8 mouse cellular contexts compared by ENCODE assay signal in the genomic region with DNA sequence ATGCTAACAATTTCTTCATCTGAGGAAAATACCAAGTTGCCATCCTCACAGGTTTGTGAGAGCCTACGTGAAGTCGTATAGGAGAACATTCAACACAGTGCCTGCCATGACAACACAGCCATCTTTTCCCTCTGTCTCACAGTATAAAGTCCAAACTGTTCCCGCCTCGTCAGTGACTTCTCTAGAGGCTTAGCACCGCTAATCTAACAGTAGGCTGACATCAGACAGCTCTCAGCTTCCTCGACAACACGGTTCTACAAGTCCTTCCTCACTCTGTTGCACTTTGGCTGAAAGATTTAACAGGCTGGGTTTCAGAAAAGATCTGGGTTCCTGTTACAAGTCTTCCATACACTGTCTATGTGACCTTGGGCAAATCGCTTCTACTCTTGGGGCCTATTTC. TPM values are rescaled to one million over a fixed set of nuclear protein-coding genes. Genes with fewer than 3 reads are reported as not detected.
DNase-seq lines count a peak whose midpoint lies in the region; ATAC-seq lines count a peak whose summit lies in the region.

No protein-coding gene starts in this region.

- ATAC-seq in embryonic facial prominence, embryonic 11.5 days (replicated peaks; ENCODE audit: insufficient number of reproducible peaks, low FRiP score, low TSS enrichment, low read depth) = no peak
- no peak for ATAC-seq in kidney, embryonic 15.5 days (replicated peaks; ENCODE audit: low FRiP score)
- no peak for ATAC-seq in neural tube, embryonic 13.5 days (ENCODE audit: low read depth)

- WGBS in embryonic facial prominence, embryonic 11.5 days = 69% methylated on average over 8 of the region's 8 CpGs
- whole genome bisulfite sequencing in kidney, embryonic 15.5 days = 62% methylated on average over 8 of the region's 8 CpGs
- 83% methylated on average over 8 of the region's 8 CpGs for WGBS in neural tube, embryonic 13.5 days

- H3K9ac ChIP-seq in embryonic facial prominence, embryonic 11.5 days (replicated peaks; ENCODE audit: low read length) = peak overlapping the region; percentile 73; the same call in 1 of the 2 replicates
- peak overlapping the region; percentile 79 for H3K9ac ChIP-seq in kidney, embryonic 15.5 days
- peak overlapping the region; percentile 87 for H3K9ac ChIP-seq in neural tube, embryonic 13.5 days

- no peaks in the 10 kb centered on the region for H3K27me3 ChIP-seq in embryonic facial prominence, embryonic 11.5 days (ENCODE audit: control insufficient read depth, insufficient read depth, low read length)
- no peaks in the 10 kb centered on the region for H3K27me3 ChIP-seq in kidney, embryonic 15.5 days
- no peaks in the 10 kb centered on the region; the same call in 1 of the 2 replicates for H3K27me3 ChIP-seq in neural tube, embryonic 13.5 days

- peak; percentile 21 for DNase-seq in kidney, adult 18-20 months
- DNase-seq in kidney, postnatal 10 days = no peak
- no peak for DNase-seq in embryonic facial prominence, embryonic 11.5 days (ENCODE audit: low spot score)
- DNase-seq in cerebellum, adult 9-10 months = no peak
- DNase-seq in thymus, postnatal 14 days = no peak
- no peak for DNase-seq in gastrocnemius, postnatal 14 days

- H3K4me2 ChIP-seq in embryonic facial prominence, embryonic 11.5 days (ENCODE audit: low read depth, low read length) = peak overlapping the region; percentile 76
- H3K4me2 ChIP-seq in kidney, embryonic 15.5 days = peak overlapping the region; percentile 63
- H3K4me2 ChIP-seq in neural tube, embryonic 13.5 days = peak overlapping the region; percentile 66

- no peak overlapping the region for H3K27ac ChIP-seq in embryonic facial prominence, embryonic 11.5 days (replicated peaks; ENCODE audit: low read depth, low read length)
- 0 out of 2 replicates have a peak overlapping the region, but pooled peaks have one; percentile 7 for H3K27ac ChIP-seq in kidney, embryonic 15.5 days
- no peak overlapping the region for H3K27ac ChIP-seq in neural tube, embryonic 13.5 days (replicated peaks)

- peak overlapping the region; percentile 90 for H3K4me3 ChIP-seq in embryonic facial prominence, embryonic 11.5 days (ENCODE audit: low read depth, low read length)
- peak overlapping the region; percentile 62 for H3K4me3 ChIP-seq in kidney, embryonic 15.5 days (replicated peaks)
- H3K4me3 ChIP-seq in neural tube, embryonic 13.5 days = peak overlapping the region; percentile 59

- no peaks in the 10 kb centered on the region for H3K9me3 ChIP-seq in embryonic facial prominence, embryonic 11.5 days (replicated peaks; ENCODE audit: control insufficient read depth, low read length)
- no peaks in the 10 kb centered on the region for H3K9me3 ChIP-seq in kidney, embryonic 15.5 days (replicated peaks)
- no peaks in the 10 kb centered on the region for H3K9me3 ChIP-seq in neural tube, embryonic 13.5 days

- intact Hi-C loops in gastrocnemius, postnatal 14 days (cut with DNase I; ENCODE audit: low total_unique reads) = no loop called here

- H3K36me3 ChIP-seq in embryonic facial prominence, embryonic 11.5 days (replicated peaks; ENCODE audit: control insufficient read depth, insufficient read depth, low read depth, low read length) = no peaks in the 10 kb centered on the region
- H3K36me3 ChIP-seq in kidney, embryonic 15.5 days = peaks cover 19% of the 10 kb centered on the region
- H3K36me3 ChIP-seq in neural tube, embryonic 13.5 days = peaks cover 19% of the 10 kb centered on the region

- H3K4me1 ChIP-seq in embryonic facial prominence, embryonic 11.5 days (ENCODE audit: control insufficient read depth, insufficient read depth, low read length) = peaks cover 4% of the 10 kb centered on the region; the same call in 1 of the 2 replicates
- H3K4me1 ChIP-seq in kidney, embryonic 15.5 days = peaks cover 20% of the 10 kb centered on the region
- H3K4me1 ChIP-seq in neural tube, embryonic 13.5 days (replicated peaks) = peaks cover 28% of the 10 kb centered on the region

RNA-seq across cellular contexts. Expression of gene Ndufa8, which starts 1.0 kb away (rescaled TPM):
- 200 and 206 TPM in 2 replicates for polyA plus RNA-seq in embryonic facial prominence, embryonic 11.5 days (2014; fragmentation: Nextera tagmentation; extraction: Ambion mirVana)
- polyA plus RNA-seq in kidney, embryonic 15.5 days (2015; fragmentation: Nextera tagmentation; extraction: Ambion mirVana) = 252 and 254 TPM in 2 replicates
- polyA plus RNA-seq in neural tube, embryonic 13.5 days (2015; fragmentation: Nextera tagmentation; extraction: Ambion mirVana) = 279 and 287 TPM in 2 replicates
- 100 to 1,000 TPM; 328 to 375 TPM for total RNA-seq in gastrocnemius, postnatal 14 days (2021)

RNA-seq across cellular contexts. Expression of gene Morn5, which starts 1.1 kb away (rescaled TPM):
- polyA plus RNA-seq in embryonic facial prominence, embryonic 11.5 days (2014; fragmentation: Nextera tagmentation; extraction: Ambion mirVana) = not detected in 2 replicates
- polyA plus RNA-seq in kidney, embryonic 15.5 days (2015; fragmentation: Nextera tagmentation; extraction: Ambion mirVana) = 0.40 and 0.91 TPM in 2 replicates
- 1.2 TPM in 1 of 2 replicates, not detected in the other for polyA plus RNA-seq in neural tube, embryonic 13.5 days (2015; fragmentation: Nextera tagmentation; extraction: Ambion mirVana)
- total RNA-seq in gastrocnemius, postnatal 14 days (2021) = not detected

RNA-seq across cellular contexts. Expression of gene Lhx6, which starts 57.0 kb away (rescaled TPM):
- polyA plus RNA-seq in embryonic facial prominence, embryonic 11.5 days (2014; fragmentation: Nextera tagmentation; extraction: Ambion mirVana) = 10.9 and 11.6 TPM in 2 replicates
- 2.4 and 2.6 TPM in 2 replicates for polyA plus RNA-seq in kidney, embryonic 15.5 days (2015; fragmentation: Nextera tagmentation; extraction: Ambion mirVana)
- 0.87 and 1.2 TPM in 2 replicates for polyA plus RNA-seq in neural tube, embryonic 13.5 days (2015; fragmentation: Nextera tagmentation; extraction: Ambion mirVana)
- total RNA-seq in gastrocnemius, postnatal 14 days (2021) = 1 to 10 TPM; 3.6 to 4.5 TPM
